Mouse (Mus musculus): Measurements from ENCODE around the gene Serpinh1. TPM values are rescaled to one million over a fixed set of nuclear protein-coding genes. Genes with fewer than 3 reads are reported as not detected.

Serpinh1 gene
- polyA plus RNA-seq, 1 experiment from 2014 or later = 819 TPM

DNA sequence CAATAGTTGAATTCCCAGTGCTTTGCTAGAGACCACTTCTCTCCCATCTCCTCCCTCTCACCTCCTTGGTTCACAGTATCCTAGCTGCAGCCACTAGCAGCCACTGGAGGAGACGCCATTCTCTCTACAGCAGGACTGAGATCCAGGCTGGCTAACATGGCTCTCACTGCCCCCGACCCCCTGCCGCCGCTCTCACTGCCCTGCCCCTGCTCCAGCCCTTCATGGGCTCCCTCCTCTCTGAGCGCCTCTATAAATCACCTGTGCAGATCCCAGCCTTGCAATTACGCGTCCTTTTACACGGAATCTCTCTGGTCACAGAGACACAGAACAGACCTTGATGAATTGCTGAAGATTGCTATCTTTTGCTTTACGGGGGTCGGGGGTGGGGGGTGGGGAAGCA, 28.2 kb downstream of the Serpinh1 start:
- no peak overlapping the region for H3K4me3 ChIP-seq (replicated peaks; ENCODE audit: low read depth, low read length)
- peaks cover 4% of the 10 kb centered on the region; the same call in 1 of the 2 replicates for H3K4me1 ChIP-seq (replicated peaks; ENCODE audit: insufficient read depth, low read length)
- H3K4me2 ChIP-seq (ENCODE audit: low read length) = no peak overlapping the region
- no peak overlapping the region for H3K27ac ChIP-seq
- no peaks in the 10 kb centered on the region for H3K9me3 ChIP-seq (replicated peaks; ENCODE audit: low read length)
- 9% methylated on average over 10 of the region's 10 CpGs for WGBS
- ATAC-seq (replicated peaks; ENCODE audit: low FRiP score, low read depth) = no peak
- H3K36me3 ChIP-seq (ENCODE audit: insufficient read depth, low read length) = no peaks in the 10 kb centered on the region
- no peak for DNase-seq (ENCODE audit: low spot score)
- no peak for TF ChIP-seq CTCF (IDR thresholded peaks at IDR 0.05; ENCODE audit: low read depth)
- no peak overlapping the region for H3K9ac ChIP-seq (ENCODE audit: low read depth, low read length)
- H3K27me3 ChIP-seq (ENCODE audit: insufficient read depth, low read length) = no peaks in the 10 kb centered on the region

DNA sequence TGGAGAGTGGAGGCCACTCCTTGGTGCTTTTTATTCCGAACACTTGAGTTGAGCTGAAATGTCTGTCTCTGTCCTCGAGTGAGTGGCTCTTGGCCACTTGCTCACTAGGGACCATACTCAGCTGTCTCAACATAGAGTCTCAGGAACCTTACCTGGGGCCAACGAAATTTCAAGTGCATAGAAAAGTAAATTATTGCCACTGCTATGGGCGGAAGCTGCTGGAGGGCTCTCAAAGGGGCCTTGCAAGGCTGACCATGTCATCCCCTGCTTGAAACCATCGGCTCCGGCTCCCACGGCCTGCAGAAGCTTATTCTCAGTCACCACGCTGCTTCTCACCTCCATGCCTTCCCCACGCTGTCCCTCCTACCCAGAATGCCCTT, 29.7 kb downstream of the Serpinh1 start:
- no peaks in the 10 kb centered on the region for H3K27me3 ChIP-seq (ENCODE audit: insufficient read depth, low read length)
- H3K4me3 ChIP-seq (replicated peaks; ENCODE audit: low read depth, low read length) = no peak overlapping the region
- H3K9me3 ChIP-seq (replicated peaks; ENCODE audit: low read length) = no peaks in the 10 kb centered on the region
- H3K9ac ChIP-seq (ENCODE audit: low read depth, low read length) = no peak overlapping the region
- DNase-seq (ENCODE audit: low spot score) (no peak), ATAC-seq (replicated peaks; ENCODE audit: low FRiP score, low read depth) (no peak)
- TF ChIP-seq CTCF (IDR thresholded peaks at IDR 0.05; ENCODE audit: low read depth) = no peak
- H3K4me2 ChIP-seq (ENCODE audit: low read length) = no peak overlapping the region
- no peak overlapping the region for H3K27ac ChIP-seq
- peaks cover 4% of the 10 kb centered on the region; the same call in 1 of the 2 replicates for H3K4me1 ChIP-seq (replicated peaks; ENCODE audit: insufficient read depth, low read length)
- WGBS = 76% methylated on average over 9 of the region's 9 CpGs
- no peaks in the 10 kb centered on the region for H3K36me3 ChIP-seq (ENCODE audit: insufficient read depth, low read length)

- no peak for ATAC-seq (replicated peaks; ENCODE audit: low FRiP score, low read depth)
- Histone ChIP-seq H3K27me3 (ENCODE audit: insufficient read depth, low read length) (no peaks in the 10 kb centered on the region), H3K4me1 (replicated peaks; ENCODE audit: insufficient read depth, low read length) (peaks cover 4% of the 10 kb centered on the region; the same call in 1 of the 2 replicates), H3K9ac (ENCODE audit: low read depth, low read length) (no peak overlapping the region), H3K4me2 (ENCODE audit: low read length) (no peak overlapping the region), H3K9me3 (replicated peaks; ENCODE audit: low read length) (no peaks in the 10 kb centered on the region), H3K4me3 (replicated peaks; ENCODE audit: low read depth, low read length) (no peak overlapping the region), H3K27ac (no peak overlapping the region), H3K36me3 (ENCODE audit: insufficient read depth, low read length) (no peaks in the 10 kb centered on the region)
- TF ChIP-seq CTCF (IDR thresholded peaks at IDR 0.05; ENCODE audit: low read depth) = no peak
- WGBS = 87% methylated on average over 6 of the region's 6 CpGs
- DNase-seq (ENCODE audit: low spot score) = no peak
Measured at GRCm38 (mm10) chr7:99322691-99323320, 30.2 kb downstream of the Serpinh1 start.

- 23% methylated on average over 14 of the region's 14 CpGs for WGBS
- no peak overlapping the region for H3K4me2 ChIP-seq (ENCODE audit: low read length)
- no peak overlapping the region for H3K27ac ChIP-seq
- H3K4me1 ChIP-seq (replicated peaks; ENCODE audit: insufficient read depth, low read length) = peaks cover 4% of the 10 kb centered on the region; the same call in 1 of the 2 replicates
- H3K9ac ChIP-seq (ENCODE audit: low read depth, low read length) = no peak overlapping the region
- ATAC-seq (replicated peaks; ENCODE audit: low FRiP score, low read depth) = no peak
- no peak for TF ChIP-seq CTCF (IDR thresholded peaks at IDR 0.05; ENCODE audit: low read depth)
- H3K27me3 ChIP-seq (ENCODE audit: insufficient read depth, low read length) = no peaks in the 10 kb centered on the region
- H3K36me3 ChIP-seq (ENCODE audit: insufficient read depth, low read length) = no peaks in the 10 kb centered on the region
- H3K9me3 ChIP-seq (replicated peaks; ENCODE audit: low read length) = no peaks in the 10 kb centered on the region
- no peak overlapping the region for H3K4me3 ChIP-seq (replicated peaks; ENCODE audit: low read depth, low read length)
- no peak for DNase-seq (ENCODE audit: low spot score)
Measured at GRCm38 (mm10) chr7:99320524-99320923, 32.5 kb downstream of the Serpinh1 start.

DNA sequence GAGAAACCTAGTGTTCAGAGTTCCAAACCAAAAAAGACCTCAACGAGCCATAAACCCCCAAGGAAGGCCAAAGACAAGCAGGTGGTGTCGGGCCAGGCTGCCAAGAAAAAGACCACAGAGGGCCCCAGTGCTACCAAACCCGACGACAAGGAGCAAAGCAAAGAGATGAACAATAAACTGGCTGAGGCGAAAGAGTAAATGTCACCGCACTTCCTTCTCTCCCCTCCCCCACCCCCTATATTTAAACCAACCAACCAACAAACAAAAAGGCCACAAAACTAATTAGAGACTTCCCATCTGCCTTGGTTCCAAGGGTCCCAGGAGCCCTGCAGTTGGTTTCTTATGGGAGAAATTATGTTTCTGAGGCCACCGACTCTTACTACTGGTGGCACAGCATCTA, 35.6 kb downstream of the Serpinh1 start:
- TF ChIP-seq CTCF (IDR thresholded peaks at IDR 0.05; ENCODE audit: low read depth) = no peak
- H3K4me3 ChIP-seq (replicated peaks; ENCODE audit: low read depth, low read length) = no peak overlapping the region
- ATAC-seq (replicated peaks; ENCODE audit: low FRiP score, low read depth) = no peak
- H3K9me3 ChIP-seq (replicated peaks; ENCODE audit: low read length) = no peaks in the 10 kb centered on the region
- no peak overlapping the region for H3K9ac ChIP-seq (ENCODE audit: low read depth, low read length)
- no peaks in the 10 kb centered on the region for H3K36me3 ChIP-seq (ENCODE audit: insufficient read depth, low read length)
- H3K4me1 ChIP-seq (replicated peaks; ENCODE audit: insufficient read depth, low read length) = 0 out of 2 replicates have a peak, but pooled peaks cover 4% of the 10 kb centered on the region
- H3K27me3 ChIP-seq (ENCODE audit: insufficient read depth, low read length) = no peaks in the 10 kb centered on the region
- WGBS = 63% methylated on average over 7 of the region's 7 CpGs
- H3K4me2 ChIP-seq (ENCODE audit: low read length) = no peak overlapping the region
- no peak for DNase-seq (ENCODE audit: low spot score)
- no peak overlapping the region for H3K27ac ChIP-seq

DNA sequence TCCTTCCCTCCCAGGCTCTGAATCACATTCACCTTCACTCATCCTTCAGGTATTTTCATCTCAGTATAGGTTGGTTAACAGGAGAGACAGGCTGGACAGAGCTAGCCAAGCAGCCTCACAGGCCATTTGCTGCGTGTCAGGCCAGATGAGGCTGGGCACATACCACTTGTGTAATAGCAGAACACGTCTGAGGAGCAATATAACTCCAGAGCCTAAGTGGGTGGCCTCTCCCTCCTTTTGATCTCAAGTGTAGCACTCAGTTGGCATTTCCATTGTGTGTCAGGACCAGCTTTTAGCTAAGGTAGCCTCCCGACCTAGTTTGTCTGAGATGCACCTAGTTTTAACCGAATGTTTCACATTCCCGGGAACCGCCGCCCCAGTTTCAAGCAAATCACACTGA, 36.8 kb downstream of the Serpinh1 start:
- no peaks in the 10 kb centered on the region for H3K36me3 ChIP-seq (ENCODE audit: insufficient read depth, low read length)
- 0 out of 2 replicates have a peak, but pooled peaks cover 4% of the 10 kb centered on the region for H3K4me1 ChIP-seq (replicated peaks; ENCODE audit: insufficient read depth, low read length)
- DNase-seq (ENCODE audit: low spot score) = no peak
- H3K9ac ChIP-seq (ENCODE audit: low read depth, low read length) = no peak overlapping the region
- no peak overlapping the region for H3K4me3 ChIP-seq (replicated peaks; ENCODE audit: low read depth, low read length)
- 59% methylated on average over 7 of the region's 7 CpGs for WGBS
- no peak for TF ChIP-seq CTCF (IDR thresholded peaks at IDR 0.05; ENCODE audit: low read depth)
- ATAC-seq (replicated peaks; ENCODE audit: low FRiP score, low read depth) = no peak
- no peak overlapping the region for H3K4me2 ChIP-seq (ENCODE audit: low read length)
- H3K27me3 ChIP-seq (ENCODE audit: insufficient read depth, low read length) = no peaks in the 10 kb centered on the region
- no peaks in the 10 kb centered on the region for H3K9me3 ChIP-seq (replicated peaks; ENCODE audit: low read length)
- H3K27ac ChIP-seq = no peak overlapping the region

- no peak for TF ChIP-seq CTCF (IDR thresholded peaks at IDR 0.05; ENCODE audit: low read depth)
- Histone ChIP-seq H3K36me3 (ENCODE audit: insufficient read depth, low read length) (no peaks in the 10 kb centered on the region), H3K4me1 (replicated peaks; ENCODE audit: insufficient read depth, low read length) (no peaks in the 10 kb centered on the region), H3K4me2 (ENCODE audit: low read length) (no peak overlapping the region), H3K4me3 (replicated peaks; ENCODE audit: low read depth, low read length) (no peak overlapping the region), H3K9me3 (replicated peaks; ENCODE audit: low read length) (no peaks in the 10 kb centered on the region), H3K27ac (no peak overlapping the region), H3K9ac (ENCODE audit: low read depth, low read length) (no peak overlapping the region), H3K27me3 (ENCODE audit: insufficient read depth, low read length) (no peaks in the 10 kb centered on the region)
- no peak for DNase-seq (ENCODE audit: low spot score)
- 86% methylated on average over 4 of the region's 4 CpGs for WGBS
- no peak for ATAC-seq (replicated peaks; ENCODE audit: low FRiP score, low read depth)
Measured at GRCm38 (mm10) chr7:99314565-99314964, 38.5 kb downstream of the Serpinh1 start.
